Mouse (Mus musculus) kidney, adult 2 months (tissue): ENCODE results near the gene Akap8.

Source experiments
- CTCF ChIP-seq: fragments of 200-500 bp; conservative IDR thresholded peaks from 2 replicates; pipeline ENCODE4 v1.5.1; 2011; ENCODE audit warnings: low read depth, mild to moderate bottlenecking, control low read depth, low read length, moderate library complexity, mixed read lengths; ENCODE audit not compliant: insufficient read depth, insufficient read length
- POLR2A ChIP-seq: fragments of 200-500 bp; IDR thresholded peaks from one replicate; pipeline ENCODE4 v1.6.1; 2011; ENCODE audit warnings: low read depth, low read length, control low read depth

GRCm38 (mm10) chr17:32307963-32308362, 13.1 kb downstream of the Akap8 start:
- no peak for TF ChIP-seq CTCF
- TF ChIP-seq POLR2A, result no peak
